Mouse (Mus musculus): ENCODE data around the gene Nsd2.
"Not testable (repeated sequence)": the region's sequence is repeated elsewhere in the genome, so short reads cannot be mapped to it uniquely, and the experiment has no call there.

The Nsd2 gene

GRCm38 (mm10) chr5:33851466-33851865 lies 30.9 kb downstream of the Nsd2 start:
- DNase-seq (ENCODE audit: low read depth, low spot score): no peak

GRCm38 (mm10) chr5:33853086-33853485 lies 32.6 kb downstream of the Nsd2 start:
- no peak for DNase-seq (ENCODE audit: low read depth, low spot score)

- DNase-seq (ENCODE audit: low read depth, low spot score): peak; percentile 20
Observed at GRCm38 (mm10) chr5:33854019-33854418, 33.5 kb downstream of the Nsd2 start.

- DNase-seq (ENCODE audit: low read depth, low spot score): no peak
Observed at GRCm38 (mm10) chr5:33857693-33858092, 37.2 kb downstream of the Nsd2 start.

- no peak for DNase-seq (ENCODE audit: low read depth, low spot score)
Observed at GRCm38 (mm10) chr5:33875472-33875871, 54.9 kb downstream of the Nsd2 start.

GRCm38 (mm10) chr5:33881118-33881517 lies 60.6 kb downstream of the Nsd2 start:
- no peak for DNase-seq (ENCODE audit: low read depth, low spot score)

- DNase-seq (ENCODE audit: low read depth, low spot score): no peak
Observed at GRCm38 (mm10) chr5:33893406-33893805, 72.9 kb downstream of the Nsd2 start.

- DNase-seq (ENCODE audit: low read depth, low spot score): no peak
Observed at GRCm38 (mm10) chr5:33895116-33895515, 74.6 kb downstream of the Nsd2 start.

- no peak for DNase-seq (ENCODE audit: low read depth, low spot score)
Observed at GRCm38 (mm10) chr5:33897158-33897557, 76.6 kb downstream of the Nsd2 start.

GRCm38 (mm10) chr5:33898671-33899070 lies 78.1 kb downstream of the Nsd2 start:
- no peak for DNase-seq (ENCODE audit: low read depth, low spot score)

- no peak for DNase-seq (ENCODE audit: low read depth, low spot score)
Observed at GRCm38 (mm10) chr5:33899245-33899644, 78.7 kb downstream of the Nsd2 start.

- DNase-seq (ENCODE audit: low read depth, low spot score): no peak
Observed at GRCm38 (mm10) chr5:33900101-33900500, 79.6 kb downstream of the Nsd2 start.

GRCm38 (mm10) chr5:33900701-33901263 lies 80.3 kb downstream of the Nsd2 start:
- DNase-seq (ENCODE audit: low read depth, low spot score): no peak

GRCm38 (mm10) chr5:33901278-33901677 lies 80.8 kb downstream of the Nsd2 start:
- DNase-seq (ENCODE audit: low read depth, low spot score): no peak

- no peak for DNase-seq (ENCODE audit: low read depth, low spot score)
Observed at GRCm38 (mm10) chr5:33902696-33903095, 82.2 kb downstream of the Nsd2 start.

GRCm38 (mm10) chr5:33903176-33903575 lies 82.7 kb downstream of the Nsd2 start:
- DNase-seq (ENCODE audit: low read depth, low spot score): no peak

GRCm38 (mm10) chr5:33915031-33915430 lies 94.5 kb downstream of the Nsd2 start:
- DNase-seq (ENCODE audit: low read depth, low spot score): not testable (repeated sequence)

- not testable (repeated sequence) for DNase-seq (ENCODE audit: low read depth, low spot score)
Observed at GRCm38 (mm10) chr5:33916616-33917015, 96.1 kb downstream of the Nsd2 start.

- no peak for DNase-seq (ENCODE audit: low read depth, low spot score)
Observed at GRCm38 (mm10) chr5:33919466-33919865, 98.9 kb downstream of the Nsd2 start.

- DNase-seq (ENCODE audit: low read depth, low spot score): no peak
Observed at GRCm38 (mm10) chr5:33920037-33920436, 99.5 kb downstream of the Nsd2 start.

- no peak for DNase-seq (ENCODE audit: low read depth, low spot score)
Observed at GRCm38 (mm10) chr5:33920924-33921323, 100.4 kb downstream of the Nsd2 start.

GRCm38 (mm10) chr5:33921486-33922235 lies 101.1 kb downstream of the Nsd2 start:
- DNase-seq (ENCODE audit: low read depth, low spot score): no peak

- DNase-seq (ENCODE audit: low read depth, low spot score): no peak
Observed at GRCm38 (mm10) chr5:33922566-33922965, 102.0 kb downstream of the Nsd2 start.
